Mouse (Mus musculus) embryonic facial prominence, embryonic 11.5 days (tissue): Measurements from ENCODE around the gene Adat1. TPM values are rescaled to one million over a fixed set of nuclear protein-coding genes. Genes with fewer than 3 reads are reported as not detected.

ENCODE experiments used
- ATAC-seq: fragments of 200-750 bp; cut with Nextera tagmentation; replicated peaks from 2 replicates; pipeline ENCODE4 v1.8.0; 2017; ENCODE audit warnings: low read depth; ENCODE audit not compliant: insufficient number of reproducible peaks, low FRiP score, low TSS enrichment
- DNase-seq: peaks from one replicate; pipeline ENCODE4 v3.0.0-alpha.2; 2015; ENCODE audit warnings: low spot score
- H3K27ac ChIP-seq: fragments of 300-500 bp; sonication (generic); replicated peaks from 2 replicates; pipeline ENCODE4 v1.5.1; 2014; ENCODE audit warnings: mild to moderate bottlenecking, low read depth, low read length, control low read depth
- H3K27me3 ChIP-seq: fragments of 300-500 bp; sonication (generic); 2 replicates; pipeline ENCODE4 v1.6.1; 2014; ENCODE audit warnings: mild to moderate bottlenecking, low read length, moderate library complexity, mixed read lengths; ENCODE audit not compliant: control insufficient read depth, insufficient read depth
- H3K36me3 ChIP-seq: fragments of 300-500 bp; sonication (generic); replicated peaks from 2 replicates; pipeline ENCODE4 v1.6.1; 2014; ENCODE audit warnings: low read depth, mild to moderate bottlenecking, low read length, moderate library complexity, mixed read lengths; ENCODE audit not compliant: control insufficient read depth, insufficient read depth
- H3K4me1 ChIP-seq: fragments of 300-500 bp; sonication (generic); 2 replicates; pipeline ENCODE4 v1.6.1; 2014; ENCODE audit warnings: low read length, mixed read lengths; ENCODE audit not compliant: control insufficient read depth, insufficient read depth
- H3K4me2 ChIP-seq: fragments of 300-500 bp; sonication (generic); 2 replicates; pipeline ENCODE4 v1.6.1; 2014; ENCODE audit warnings: low read depth, mild to moderate bottlenecking, control low read depth, low read length, moderate library complexity
- H3K4me3 ChIP-seq: fragments of 300-500 bp; sonication (generic); 2 replicates; pipeline ENCODE4 v1.5.1; 2014; ENCODE audit warnings: low read depth, low read length, control low read depth
- H3K9ac ChIP-seq: fragments of 300-500 bp; sonication (generic); replicated peaks from 2 replicates; pipeline ENCODE4 v1.6.1; 2014; ENCODE audit warnings: mild to moderate bottlenecking, control low read depth, low read length
- H3K9me3 ChIP-seq: fragments of 300-500 bp; sonication (generic); replicated peaks from 2 replicates; pipeline ENCODE4 v1.6.1; 2016; ENCODE audit warnings: mild to moderate bottlenecking, low read length, inconsistent platforms, mixed read lengths; ENCODE audit not compliant: control insufficient read depth
- WGBS: fragments of 180-500 bp; shearing (Covaris S2); extraction: QIAGEN DNeasy Blood & Tissue Kit; methylation state at CpG from one replicate; pipeline ENCODE4 v1.1.7; 2014; 5-methylcytosine and 5-hydroxymethylcytosine counted together
- polyA plus RNA-seq: library from polyadenylated mRNA; unstranded; fragments of >200 nt; fragmentation: Nextera tagmentation; extraction: Ambion mirVana; gene quantifications from 2 replicates; pipeline ENCODE4 v1.2.1, GENCODE M21; 2014

Adat1 gene
- polyA plus RNA-seq, 1 experiment from 2014 or later, result 10.7 TPM

DNA sequence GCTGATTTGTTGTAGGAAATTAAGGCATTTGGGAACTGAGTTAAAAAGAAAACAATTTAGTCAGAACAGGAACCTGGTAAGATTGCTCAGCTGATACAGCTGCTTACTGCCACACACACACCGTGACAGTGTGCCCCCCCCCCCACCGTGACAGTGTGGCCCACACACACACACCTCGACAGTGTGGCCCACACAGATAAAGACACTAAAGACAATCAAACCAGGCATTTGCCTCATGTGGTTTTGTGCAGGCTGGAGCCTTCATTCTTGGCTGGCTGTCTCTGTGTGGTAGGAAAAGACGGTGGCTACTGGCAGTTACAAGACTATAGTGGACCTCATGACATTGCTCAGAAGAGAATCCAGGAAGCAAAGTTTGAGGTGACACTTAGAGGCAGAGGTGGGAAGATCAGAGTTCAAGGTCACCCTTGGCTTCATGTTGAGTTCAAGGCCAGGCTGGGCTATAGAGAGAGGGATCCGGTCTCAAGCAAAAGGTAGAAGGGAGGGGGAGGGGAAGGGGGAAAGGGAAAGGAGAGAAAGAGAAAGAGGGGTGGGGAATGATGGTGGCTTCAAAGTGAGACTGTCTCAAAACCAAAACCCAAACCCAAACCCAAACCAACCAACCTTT lies 24.7 kb downstream of the Adat1 start:
- H3K4me1 ChIP-seq, result no peaks in the 10 kb centered on the region
- no peaks in the 10 kb centered on the region for H3K9me3 ChIP-seq
- H3K4me3 ChIP-seq, result no peak overlapping the region
- no peaks in the 10 kb centered on the region for H3K27me3 ChIP-seq
- no peak overlapping the region for H3K27ac ChIP-seq
- DNase-seq (no peak), ATAC-seq (no peak)
- no peak overlapping the region for H3K9ac ChIP-seq
- H3K4me2 ChIP-seq, result no peak overlapping the region
- no peaks in the 10 kb centered on the region for H3K36me3 ChIP-seq
- WGBS, result 93% methylated on average over 5 of the region's 5 CpGs

GRCm38 (mm10) chr8:111964849-111965561 lies 27.1 kb downstream of the Adat1 start:
- Histone ChIP-seq H3K27me3 (no peaks in the 10 kb centered on the region), H3K4me3 (no peak overlapping the region), H3K9me3 (no peaks in the 10 kb centered on the region), H3K9ac (no peak overlapping the region), H3K36me3 (no peaks in the 10 kb centered on the region), H3K27ac (no peak overlapping the region), H3K4me1 (no peaks in the 10 kb centered on the region), H3K4me2 (no peak overlapping the region)
- DNase-seq (no peak), ATAC-seq (no peak)
- 74% methylated on average over 7 of the region's 7 CpGs for WGBS

GRCm38 (mm10) chr8:111964351-111964750 lies 27.8 kb downstream of the Adat1 start:
- no peak overlapping the region for H3K27ac ChIP-seq
- no peaks in the 10 kb centered on the region for H3K9me3 ChIP-seq
- no peak overlapping the region for H3K4me3 ChIP-seq
- H3K4me1 ChIP-seq, result no peaks in the 10 kb centered on the region
- H3K4me2 ChIP-seq, result no peak overlapping the region
- no peaks in the 10 kb centered on the region for H3K36me3 ChIP-seq
- DNase-seq, result no peak
- 58% methylated on average over 5 of the region's 5 CpGs for WGBS
- no peaks in the 10 kb centered on the region for H3K27me3 ChIP-seq
- no peak for ATAC-seq
- no peak overlapping the region for H3K9ac ChIP-seq

DNA sequence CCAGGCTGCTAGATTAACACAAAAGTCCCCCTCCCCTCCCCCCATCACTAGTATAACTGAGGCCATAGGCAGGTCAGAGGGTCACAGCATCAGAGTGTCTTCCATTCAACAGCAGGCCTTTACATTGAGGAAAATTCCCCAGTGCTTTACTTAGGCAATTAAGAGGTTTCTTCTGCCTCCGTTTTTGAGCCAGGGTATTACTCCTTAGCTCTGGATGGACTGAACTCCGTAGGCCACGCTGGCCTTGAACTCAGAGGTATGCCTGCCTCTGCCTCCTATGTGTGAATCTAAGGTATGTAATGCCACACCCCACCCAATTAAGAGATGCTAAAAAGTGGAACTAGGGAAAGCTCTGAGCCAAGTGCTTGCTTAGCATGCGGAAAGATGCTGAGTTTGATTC lies 28.6 kb downstream of the Adat1 start:
- DNase-seq (no peak), ATAC-seq (no peak)
- WGBS, result 73% methylated on average over 4 of the region's 4 CpGs
- H3K27ac ChIP-seq, result no peak overlapping the region
- H3K9ac ChIP-seq, result no peak overlapping the region
- no peaks in the 10 kb centered on the region for H3K27me3 ChIP-seq
- H3K4me3 ChIP-seq, result no peak overlapping the region
- H3K36me3 ChIP-seq, result no peaks in the 10 kb centered on the region
- H3K4me2 ChIP-seq, result no peak overlapping the region
- no peaks in the 10 kb centered on the region for H3K9me3 ChIP-seq
- no peaks in the 10 kb centered on the region for H3K4me1 ChIP-seq

DNA sequence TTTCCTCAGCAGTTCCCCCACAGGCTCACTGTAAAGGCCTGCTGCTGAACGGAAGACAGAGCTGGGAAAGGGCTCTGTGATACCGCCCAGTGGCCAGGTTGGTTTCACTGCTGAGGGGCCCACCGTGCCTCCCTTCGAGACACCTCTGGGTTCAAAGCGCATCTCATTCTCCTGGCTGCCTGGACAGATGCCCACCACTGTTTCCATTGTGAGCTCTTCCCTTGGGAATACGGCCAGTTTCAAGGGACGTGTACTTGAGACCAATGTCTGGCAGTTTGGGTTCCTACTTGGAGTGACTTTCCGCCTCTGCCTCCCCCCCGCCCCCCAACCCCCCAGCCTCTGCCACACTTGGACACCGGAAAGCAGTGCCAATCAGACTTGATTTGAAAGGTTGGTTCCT lies 29.0 kb downstream of the Adat1 start:
- Histone ChIP-seq H3K4me3 (no peak overlapping the region), H3K36me3 (no peaks in the 10 kb centered on the region), H3K27me3 (no peaks in the 10 kb centered on the region), H3K9ac (no peak overlapping the region), H3K4me2 (no peak overlapping the region), H3K9me3 (no peaks in the 10 kb centered on the region), H3K4me1 (no peaks in the 10 kb centered on the region), H3K27ac (no peak overlapping the region)
- DNase-seq (no peak), ATAC-seq (no peak)
- WGBS, result 70% methylated on average over 10 of the region's 10 CpGs

- H3K4me1 ChIP-seq, result no peaks in the 10 kb centered on the region
- DNase-seq (no peak), ATAC-seq (no peak)
- 74% methylated on average over 1 of the region's 1 CpGs for WGBS
- no peak overlapping the region for H3K27ac ChIP-seq
- H3K36me3 ChIP-seq, result no peaks in the 10 kb centered on the region
- no peaks in the 10 kb centered on the region for H3K9me3 ChIP-seq
- no peak overlapping the region for H3K9ac ChIP-seq
- no peaks in the 10 kb centered on the region for H3K27me3 ChIP-seq
- H3K4me3 ChIP-seq, result no peak overlapping the region
- H3K4me2 ChIP-seq, result no peak overlapping the region
Observed at GRCm38 (mm10) chr8:111962589-111962988, 29.5 kb downstream of the Adat1 start.

- Histone ChIP-seq H3K4me3 (no peak overlapping the region), H3K9me3 (no peaks in the 10 kb centered on the region), H3K9ac (no peak overlapping the region), H3K36me3 (no peaks in the 10 kb centered on the region; the same call in 1 of the 2 replicates), H3K27ac (no peak overlapping the region), H3K4me1 (no peaks in the 10 kb centered on the region), H3K27me3 (no peaks in the 10 kb centered on the region), H3K4me2 (no peak overlapping the region)
- DNase-seq (no peak), ATAC-seq (no peak)
- 71% methylated on average over 3 of the region's 3 CpGs for WGBS
Observed at GRCm38 (mm10) chr8:111961330-111961729, 30.8 kb downstream of the Adat1 start.

GRCm38 (mm10) chr8:111960591-111961321 lies 31.3 kb downstream of the Adat1 start:
- DNase-seq (no peak), ATAC-seq (no peak)
- WGBS, result 72% methylated on average over 15 of the region's 15 CpGs
- no peaks in the 10 kb centered on the region for H3K4me1 ChIP-seq
- H3K9me3 ChIP-seq, result no peaks in the 10 kb centered on the region
- no peak overlapping the region for H3K27ac ChIP-seq
- no peaks in the 10 kb centered on the region; the same call in 1 of the 2 replicates for H3K36me3 ChIP-seq
- H3K4me3 ChIP-seq, result no peak overlapping the region
- no peak overlapping the region for H3K9ac ChIP-seq
- no peaks in the 10 kb centered on the region for H3K27me3 ChIP-seq
- no peak overlapping the region for H3K4me2 ChIP-seq
